8 mouse cellular contexts compared by ENCODE assay signal in genomic region chr9:106821618-106822380, GRCm38 (mm10). TPM values are rescaled to one million over a fixed set of nuclear protein-coding genes. Genes with fewer than 3 reads are reported as not detected.
A peak's percentile ranks its signal among the peaks of the same experiment; 100 is the strongest.
DNase-seq lines count a peak whose midpoint lies in the region; ATAC-seq and TF ChIP-seq lines count a peak whose summit lies in the region.

Dcaf1 (plus strand) TSS chr9:106821874.

- no peak for TF ChIP-seq POLR2A in olfactory bulb, adult 2 months (IDR thresholded peaks at IDR 0.05; ENCODE audit: insufficient read depth, low read depth, low read length)
- peak; percentile 52; the same call in 1 of the 2 replicates for TF ChIP-seq POLR2A in thymus, adult 2 months (IDR thresholded peaks at IDR 0.05; ENCODE audit: control insufficient read depth, extremely low read depth, insufficient read depth, low read length, poor library complexity)

- H3K4me2 ChIP-seq in forebrain, embryonic 16.5 days (ENCODE audit: low read length): peak within 1 kb of the TSS; percentile 96
- H3K4me2 ChIP-seq in lung, embryonic 14.5 days: peak within 1 kb of the TSS; percentile 66

- WGBS in forebrain, embryonic 16.5 days: under 1% methylated on average over 71 of the region's 71 CpGs
- WGBS in lung, embryonic 14.5 days: under 1% methylated on average over 70 of the region's 71 CpGs
- under 1% methylated on average over 66 of the region's 71 CpGs for WGBS in olfactory bulb, adult 2 months
- under 1% methylated on average over 70 of the region's 71 CpGs for WGBS in thymus, adult 2 months

- ATAC-seq in G1E (ENCODE audit: extremely low read depth, insufficient number of reproducible peaks, low FRiP score, poor library complexity, severe bottlenecking): peak; percentile 84
- ATAC-seq in forebrain, embryonic 16.5 days: peak; percentile 98
- ATAC-seq in lung, embryonic 14.5 days (ENCODE audit: insufficient read depth): peak; percentile 98

- no peaks in the 10 kb centered on the region for H3K9me3 ChIP-seq in G1E (replicated peaks)
- H3K9me3 ChIP-seq in forebrain, embryonic 16.5 days (ENCODE audit: control insufficient read depth, low read length): no peaks in the 10 kb centered on the region
- no peaks in the 10 kb centered on the region for H3K9me3 ChIP-seq in lung, embryonic 14.5 days (ENCODE audit: low read depth, low read length)

- no peaks in the 10 kb centered on the region for H3K27me3 ChIP-seq in G1E (ENCODE audit: insufficient read depth, low read length)
- no peaks in the 10 kb centered on the region for H3K27me3 ChIP-seq in forebrain, embryonic 16.5 days (replicated peaks; ENCODE audit: control insufficient read depth, insufficient read depth, low read length)
- H3K27me3 ChIP-seq in lung, embryonic 14.5 days (ENCODE audit: insufficient read depth, low read length): no peaks in the 10 kb centered on the region
- H3K27me3 ChIP-seq in thymus, adult 2 months (ENCODE audit: control insufficient read depth, insufficient read depth, low read length): no peaks in the 10 kb centered on the region

- peaks cover 2% of the 10 kb centered on the region for H3K36me3 ChIP-seq in G1E (replicated peaks)
- H3K36me3 ChIP-seq in forebrain, embryonic 16.5 days (ENCODE audit: control insufficient read depth, insufficient read depth): no peaks in the 10 kb centered on the region; the same call in 1 of the 2 replicates
- H3K36me3 ChIP-seq in lung, embryonic 14.5 days (ENCODE audit: insufficient read depth): peaks cover under 1% of the 10 kb centered on the region; the same call in 1 of the 2 replicates
- H3K36me3 ChIP-seq in thymus, adult 2 months (ENCODE audit: control insufficient read depth, insufficient read depth, low read length): no peaks in the 10 kb centered on the region

- H3K4me3 ChIP-seq in G1E (ENCODE audit: low read depth, low read length): peak within 1 kb of the TSS; percentile 95
- H3K4me3 ChIP-seq in forebrain, embryonic 16.5 days (replicated peaks; ENCODE audit: low read length): peak within 1 kb of the TSS; percentile 90
- peak within 1 kb of the TSS; percentile 86 for H3K4me3 ChIP-seq in layer of hippocampus, adult 2 months
- peak within 1 kb of the TSS; percentile 97 for H3K4me3 ChIP-seq in lung, embryonic 14.5 days (ENCODE audit: low read depth, low read length)
- H3K4me3 ChIP-seq in olfactory bulb, adult 2 months (ENCODE audit: insufficient read depth, low read depth, low read length): peak within 1 kb of the TSS; percentile 84
- H3K4me3 ChIP-seq in thymus, adult 2 months (ENCODE audit: control insufficient read depth, insufficient read depth, low read length): peak within 1 kb of the TSS; percentile 55

- DNase-seq in G1E (ENCODE audit: low spot score): peak; percentile 77
- DNase-seq in cerebellum, adult 18-20 months: peak; percentile 91 to 98
- DNase-seq in heart, postnatal 36 days: peak; percentile 84
- DNase-seq in layer of hippocampus, adult 2 months (ENCODE audit: low spot score in 2 of 2): peak; percentile 91 to 96
- peak; percentile 98 for DNase-seq in lung, embryonic 14.5 days
- DNase-seq in thymus, adult 2 months: peak; percentile 94

- TF ChIP-seq CTCF in G1E (IDR thresholded peaks at IDR 0.05; ENCODE audit: low read depth, low read length): no peak
- TF ChIP-seq CTCF in layer of hippocampus, adult 2 months (conservative IDR thresholded peaks at IDR 0.05): no peak
- no peak for TF ChIP-seq CTCF in lung, embryonic 14.5 days (IDR thresholded peaks at IDR 0.05; ENCODE audit: low read depth)
- no peak for TF ChIP-seq CTCF in olfactory bulb, adult 2 months (IDR thresholded peaks at IDR 0.05; ENCODE audit: insufficient read depth, low read depth, low read length)
- peak; percentile 54; the same call in 1 of the 2 replicates for TF ChIP-seq CTCF in thymus, adult 2 months (IDR thresholded peaks at IDR 0.05; ENCODE audit: borderline replicate concordance, control insufficient read depth, extremely low read depth, insufficient read depth, low read length, poor library complexity)

- H3K9ac ChIP-seq in forebrain, embryonic 16.5 days (replicated peaks; ENCODE audit: low read depth, low read length): peak within 1 kb of the TSS; percentile 59
- peak within 1 kb of the TSS; percentile 90 for H3K9ac ChIP-seq in lung, embryonic 14.5 days

- intact Hi-C loops in heart, postnatal 36 days (cut with DNase I): loop anchor here (2.0 kb wide), 2 partner anchors 33 to 65 kb away; partner anchors contain the start of genes Rad54l2 and Rbm15b

- peaks cover 6% of the 10 kb centered on the region for H3K4me1 ChIP-seq in G1E (ENCODE audit: insufficient read depth, low read depth, low read length)
- peaks cover 6% of the 10 kb centered on the region for H3K4me1 ChIP-seq in forebrain, embryonic 16.5 days (replicated peaks; ENCODE audit: control insufficient read depth, insufficient read depth, low read length)
- H3K4me1 ChIP-seq in lung, embryonic 14.5 days (ENCODE audit: insufficient read depth): no peaks in the 10 kb centered on the region
- no peaks in the 10 kb centered on the region for H3K4me1 ChIP-seq in olfactory bulb, adult 2 months (ENCODE audit: control insufficient read depth, insufficient read depth, low read length)
- peaks cover 3% of the 10 kb centered on the region; the same call in 1 of the 2 replicates for H3K4me1 ChIP-seq in thymus, adult 2 months (replicated peaks; ENCODE audit: control insufficient read depth, insufficient read depth, low read length)

- peak within 1 kb of the TSS; percentile 76 for H3K27ac ChIP-seq in forebrain, embryonic 16.5 days (ENCODE audit: low read length)
- peak within 1 kb of the TSS; percentile 85 for H3K27ac ChIP-seq in layer of hippocampus, adult 2 months
- peak within 1 kb of the TSS; percentile 95 for H3K27ac ChIP-seq in lung, embryonic 14.5 days (ENCODE audit: low read depth)
- H3K27ac ChIP-seq in olfactory bulb, adult 2 months (ENCODE audit: insufficient read depth, low read depth, low read length): 0 out of 2 replicates have a peak within 1 kb of the TSS, but pooled peaks have one; percentile 19
- H3K27ac ChIP-seq in thymus, adult 2 months (ENCODE audit: control insufficient read depth, insufficient read depth, low read length): peak within 1 kb of the TSS; percentile 59; the same call in 1 of the 2 replicates

RNA-seq across cellular contexts. Expression of gene Dcaf1, which starts in this region (rescaled TPM):
- total RNA-seq in G1E (2014; fragmentation: Nextera tagmentation) (65.0 and 111 TPM in 2 replicates), G1E (2017) (63.4 and 72.4 TPM in 2 replicates)
- 5.7 and 9.2 TPM in 2 replicates for polyA plus RNA-seq in G1E (2012)
- polyA plus RNA-seq in forebrain, embryonic 16.5 days (2015; fragmentation: Nextera tagmentation; extraction: Ambion mirVana): 23.9 and 24.9 TPM in 2 replicates
- 10 to 100 TPM; 22.4 to 30.8 TPM for total RNA-seq in heart, postnatal 36 days (2021)
- 10 to 100 TPM; 30.4 to 33.9 TPM for total RNA-seq in layer of hippocampus, adult 2 months (2021)
- 26.6 and 27.8 TPM in 2 replicates for polyA plus RNA-seq in lung, embryonic 14.5 days (2014; fragmentation: Nextera tagmentation; extraction: Ambion mirVana)
- not detected in 2 replicates for polyA plus RNA-seq in olfactory bulb, adult 2 months (2012; ENCODE audit: insufficient read depth, insufficient read length, low replicate concordance, missing spikeins)
- polyA plus RNA-seq in thymus, adult 2 months (2012; rRNA removed): 26.1 and 27.0 TPM in 2 replicates

Comparison
In these comparisons a context has a peak if more than half of its experiments do, and no peak if none do; other contexts are left out.
1. Peak in every context shown above with its lines: DNase-seq, ATAC-seq, H3K4me3 ChIP-seq and H3K27ac ChIP-seq.
2. H3K27ac ChIP-seq: peak in every context shown above with its lines; median percentile 95 in lung, embryonic 14.5 days; 85 in layer of hippocampus, adult 2 months; 76 in forebrain, embryonic 16.5 days; 59 in thymus, adult 2 months; 19 in olfactory bulb, adult 2 months.